Mouse (Mus musculus): ENCODE measurements around the gene Tmem184a. TPM values are rescaled to one million over a fixed set of nuclear protein-coding genes. Genes with fewer than 3 reads are reported as not detected.

The Tmem184a gene
- polyA plus RNA-seq, 1 experiment: 10.5 TPM

- H3K4me3 ChIP-seq (ENCODE audit: low read depth, low read length): peak within 1 kb of the TSS; percentile 92
- no peaks in the 10 kb centered on the region for H3K9me3 ChIP-seq (replicated peaks; ENCODE audit: control insufficient read depth, insufficient read depth, low read length, poor library complexity, severe bottlenecking)
- no peak within 1 kb of the TSS for H3K27ac ChIP-seq (ENCODE audit: insufficient read depth, low read length)
- H3K9ac ChIP-seq (ENCODE audit: low read depth, poor library complexity, severe bottlenecking): peak within 1 kb of the TSS; percentile 51
- H3K36me3 ChIP-seq (ENCODE audit: control insufficient read depth, insufficient read depth, low read length, poor library complexity, severe bottlenecking): no peaks in the 10 kb centered on the region; the same call in 1 of the 2 replicates
- TF ChIP-seq CTCF (IDR thresholded peaks at IDR 0.05; ENCODE audit: low read depth, low read length) (no peak), POLR2A (IDR thresholded peaks at IDR 0.05; ENCODE audit: insufficient read depth, low read length) (peak; percentile 12), EP300 (IDR thresholded peaks at IDR 0.05; ENCODE audit: insufficient read depth, low read depth, low read length) (peak; percentile 71; the same call in 1 of the 2 replicates)
- no peaks in the 10 kb centered on the region for H3K27me3 ChIP-seq (ENCODE audit: control insufficient read depth, insufficient read depth, low read length, poor library complexity, severe bottlenecking)
- no peaks in the 10 kb centered on the region for H3K4me1 ChIP-seq (ENCODE audit: control insufficient read depth, insufficient read depth, low read length)
Measured at GRCm38 (mm10) chr5:139826357-139827055, 6.8 kb upstream of the Tmem184a start, which contains the start of the genes Gm26938 and Psmg3. TSS of gene Gm26938 (minus strand) at chr5:139826407. TSS of gene Psmg3 (minus strand) at chr5:139826885.

DNA sequence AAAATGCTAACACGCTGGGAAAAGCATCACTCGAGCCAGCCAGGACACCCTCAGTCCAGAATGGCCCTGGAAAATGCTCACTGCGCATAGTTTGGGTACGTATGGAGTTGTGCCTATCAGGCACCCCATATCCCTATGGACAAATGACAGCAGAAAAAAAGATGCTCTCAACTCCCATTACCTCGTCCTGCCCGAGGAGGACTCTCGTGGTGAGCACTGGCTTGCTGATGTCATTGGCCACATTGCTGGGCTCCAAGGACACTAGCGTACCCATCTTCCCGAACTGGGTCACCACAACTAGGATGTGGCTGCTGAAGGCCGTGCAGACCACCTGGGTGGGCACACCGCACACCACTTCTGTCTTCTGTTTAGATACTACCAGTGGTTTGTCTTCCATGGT, 6.2 kb upstream of the Tmem184a start:
- H3K4me3 ChIP-seq (ENCODE audit: low read depth, low read length): peak overlapping the region; percentile 92
- H3K27me3 ChIP-seq (ENCODE audit: control insufficient read depth, insufficient read depth, low read length, poor library complexity, severe bottlenecking): no peaks in the 10 kb centered on the region
- H3K36me3 ChIP-seq (ENCODE audit: control insufficient read depth, insufficient read depth, low read length, poor library complexity, severe bottlenecking): no peaks in the 10 kb centered on the region; the same call in 1 of the 2 replicates
- no peak for TF ChIP-seq POLR2A (IDR thresholded peaks at IDR 0.05; ENCODE audit: insufficient read depth, low read length)
- TF ChIP-seq CTCF (IDR thresholded peaks at IDR 0.05; ENCODE audit: low read depth, low read length): no peak
- TF ChIP-seq EP300 (IDR thresholded peaks at IDR 0.05; ENCODE audit: insufficient read depth, low read depth, low read length): no peak
- H3K9me3 ChIP-seq (replicated peaks; ENCODE audit: control insufficient read depth, insufficient read depth, low read length, poor library complexity, severe bottlenecking): no peaks in the 10 kb centered on the region
- H3K27ac ChIP-seq (ENCODE audit: insufficient read depth, low read length): no peak overlapping the region
- no peaks in the 10 kb centered on the region for H3K4me1 ChIP-seq (ENCODE audit: control insufficient read depth, insufficient read depth, low read length)
- peak overlapping the region; percentile 51 for H3K9ac ChIP-seq (ENCODE audit: low read depth, poor library complexity, severe bottlenecking)

DNA sequence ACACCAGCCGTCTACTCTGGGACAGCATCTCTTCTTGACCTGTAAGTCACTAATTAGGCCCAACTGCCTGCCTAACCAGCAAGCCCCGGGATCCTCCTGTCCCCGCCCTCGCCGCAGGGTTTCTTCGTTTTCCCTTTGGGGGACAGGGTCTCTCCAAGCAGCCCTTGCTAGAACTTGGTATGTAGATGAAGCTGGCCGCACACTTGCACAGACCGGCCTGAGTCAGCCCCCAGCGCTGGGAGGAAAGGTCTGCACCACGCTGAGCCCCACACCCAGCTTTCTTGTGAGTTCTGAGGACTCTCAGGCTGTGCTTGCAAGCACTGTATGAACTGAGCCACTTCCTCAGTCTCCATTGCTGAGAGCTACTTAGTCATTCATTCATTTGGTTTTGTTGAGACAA, 4.8 kb upstream of the Tmem184a start:
- Histone ChIP-seq H3K27me3 (ENCODE audit: control insufficient read depth, insufficient read depth, low read length, poor library complexity, severe bottlenecking) (no peaks in the 10 kb centered on the region), H3K9me3 (replicated peaks; ENCODE audit: control insufficient read depth, insufficient read depth, low read length, poor library complexity, severe bottlenecking) (no peaks in the 10 kb centered on the region), H3K4me3 (ENCODE audit: low read depth, low read length) (no peak overlapping the region), H3K9ac (ENCODE audit: low read depth, poor library complexity, severe bottlenecking) (no peak overlapping the region), H3K4me1 (ENCODE audit: control insufficient read depth, insufficient read depth, low read length) (no peaks in the 10 kb centered on the region), H3K36me3 (ENCODE audit: control insufficient read depth, insufficient read depth, low read length, poor library complexity, severe bottlenecking) (no peaks in the 10 kb centered on the region; the same call in 1 of the 2 replicates), H3K27ac (ENCODE audit: insufficient read depth, low read length) (no peak overlapping the region)
- TF ChIP-seq EP300 (IDR thresholded peaks at IDR 0.05; ENCODE audit: insufficient read depth, low read depth, low read length) (no peak), CTCF (IDR thresholded peaks at IDR 0.05; ENCODE audit: low read depth, low read length) (no peak), POLR2A (IDR thresholded peaks at IDR 0.05; ENCODE audit: insufficient read depth, low read length) (no peak)

GRCm38 (mm10) chr5:139821466-139822459, 2.0 kb upstream of the Tmem184a start:
- Histone ChIP-seq H3K36me3 (ENCODE audit: control insufficient read depth, insufficient read depth, low read length, poor library complexity, severe bottlenecking) (no peaks in the 10 kb centered on the region; the same call in 1 of the 2 replicates), H3K27ac (ENCODE audit: insufficient read depth, low read length) (no peak overlapping the region), H3K4me1 (ENCODE audit: control insufficient read depth, insufficient read depth, low read length) (no peaks in the 10 kb centered on the region), H3K9me3 (replicated peaks; ENCODE audit: control insufficient read depth, insufficient read depth, low read length, poor library complexity, severe bottlenecking) (no peaks in the 10 kb centered on the region), H3K27me3 (ENCODE audit: control insufficient read depth, insufficient read depth, low read length, poor library complexity, severe bottlenecking) (no peaks in the 10 kb centered on the region), H3K9ac (ENCODE audit: low read depth, poor library complexity, severe bottlenecking) (no peak overlapping the region), H3K4me3 (ENCODE audit: low read depth, low read length) (no peak overlapping the region)
- TF ChIP-seq CTCF (IDR thresholded peaks at IDR 0.05; ENCODE audit: low read depth, low read length): no peak
- TF ChIP-seq EP300 (IDR thresholded peaks at IDR 0.05; ENCODE audit: insufficient read depth, low read depth, low read length): 0 out of 2 replicates have a peak, but pooled peaks have one; percentile 48

- Histone ChIP-seq H3K9ac (ENCODE audit: low read depth, poor library complexity, severe bottlenecking) (no peak overlapping the region), H3K4me3 (ENCODE audit: low read depth, low read length) (no peak overlapping the region), H3K4me1 (ENCODE audit: control insufficient read depth, insufficient read depth, low read length) (no peaks in the 10 kb centered on the region), H3K36me3 (ENCODE audit: control insufficient read depth, insufficient read depth, low read length, poor library complexity, severe bottlenecking) (no peaks in the 10 kb centered on the region; the same call in 1 of the 2 replicates), H3K27ac (ENCODE audit: insufficient read depth, low read length) (no peak overlapping the region), H3K9me3 (replicated peaks; ENCODE audit: control insufficient read depth, insufficient read depth, low read length, poor library complexity, severe bottlenecking) (no peaks in the 10 kb centered on the region), H3K27me3 (ENCODE audit: control insufficient read depth, insufficient read depth, low read length, poor library complexity, severe bottlenecking) (no peaks in the 10 kb centered on the region)
- TF ChIP-seq CTCF (IDR thresholded peaks at IDR 0.05; ENCODE audit: low read depth, low read length) (peak; percentile 66), EP300 (IDR thresholded peaks at IDR 0.05; ENCODE audit: insufficient read depth, low read depth, low read length) (no peak), POLR2A (IDR thresholded peaks at IDR 0.05; ENCODE audit: insufficient read depth, low read length) (no peak)
Measured at GRCm38 (mm10) chr5:139818801-139819200, 916 bp downstream of the Tmem184a start.
